Mouse (Mus musculus) neural tube, embryonic 11.5 days (tissue): ENCODE results near the gene Pdia5. TPM values are rescaled to one million over a fixed set of nuclear protein-coding genes. Genes with fewer than 3 reads are reported as not detected.

Experiments used
- ATAC-seq: fragments of 200-750 bp; cut with Nextera tagmentation; 2 replicates; pipeline ENCODE4 v1.8.0; 2017; ENCODE audit warnings: moderate number of reproducible peaks, mild to moderate bottlenecking, moderate TSS enrichment, moderate library complexity; ENCODE audit not compliant: insufficient read depth, low FRiP score, low TSS enrichment
- DNase-seq: peaks from one replicate; pipeline ENCODE4 v3.0.0-alpha.2; 2015; ENCODE audit warnings: low spot score
- H3K27ac ChIP-seq: fragments of 300-500 bp; sonication (generic); 2 replicates; pipeline ENCODE4 v1.5.1; 2014; ENCODE audit warnings: low read depth, mild to moderate bottlenecking, low read length
- H3K27me3 ChIP-seq: fragments of 300-500 bp; sonication (generic); 2 replicates; pipeline ENCODE4 v1.6.1; 2014; ENCODE audit warnings: mild to moderate bottlenecking, low read length, mixed read lengths; ENCODE audit not compliant: control insufficient read depth, insufficient read depth
- H3K36me3 ChIP-seq: fragments of 300-500 bp; sonication (generic); 2 replicates; pipeline ENCODE4 v1.6.1; 2014; ENCODE audit warnings: mild to moderate bottlenecking, low read length, moderate library complexity, mixed read lengths; ENCODE audit not compliant: control insufficient read depth, insufficient read depth
- H3K4me1 ChIP-seq: fragments of 300-500 bp; sonication (generic); 2 replicates; pipeline ENCODE4 v1.6.1; 2014; ENCODE audit warnings: low read length, mixed read lengths; ENCODE audit not compliant: control insufficient read depth, insufficient read depth
- H3K4me2 ChIP-seq: fragments of 300-500 bp; sonication (generic); 2 replicates; pipeline ENCODE4 v1.6.1; 2014; ENCODE audit warnings: low read depth, mild to moderate bottlenecking, moderate library complexity
- H3K4me3 ChIP-seq: fragments of 300-500 bp; sonication (generic); 2 replicates; pipeline ENCODE4 v1.5.1; 2014; ENCODE audit warnings: low read depth, low read length
- H3K9ac ChIP-seq: fragments of 300-500 bp; sonication (generic); 2 replicates; pipeline ENCODE4 v1.6.1; 2014; ENCODE audit warnings: mild to moderate bottlenecking, low read length
- H3K9me3 ChIP-seq: fragments of 300-500 bp; sonication (generic); 2 replicates; pipeline ENCODE4 v1.6.1; 2016; ENCODE audit warnings: low read length; ENCODE audit not compliant: control insufficient read depth
- WGBS: fragments of 180-500 bp; shearing (Covaris S2); extraction: QIAGEN DNeasy Blood & Tissue Kit; methylation state at CpG from one replicate; pipeline ENCODE4 v1.1.7; 2014; 5-methylcytosine and 5-hydroxymethylcytosine counted together
- polyA plus RNA-seq: library from polyadenylated mRNA; unstranded; fragments of >200 nt; fragmentation: Nextera tagmentation; extraction: Ambion mirVana; gene quantifications from 2 replicates; pipeline ENCODE4 v1.2.1, GENCODE M21; 2014

The Pdia5 gene
- polyA plus RNA-seq, 1 experiment from 2014 or later, result 14.2 TPM

DNA sequence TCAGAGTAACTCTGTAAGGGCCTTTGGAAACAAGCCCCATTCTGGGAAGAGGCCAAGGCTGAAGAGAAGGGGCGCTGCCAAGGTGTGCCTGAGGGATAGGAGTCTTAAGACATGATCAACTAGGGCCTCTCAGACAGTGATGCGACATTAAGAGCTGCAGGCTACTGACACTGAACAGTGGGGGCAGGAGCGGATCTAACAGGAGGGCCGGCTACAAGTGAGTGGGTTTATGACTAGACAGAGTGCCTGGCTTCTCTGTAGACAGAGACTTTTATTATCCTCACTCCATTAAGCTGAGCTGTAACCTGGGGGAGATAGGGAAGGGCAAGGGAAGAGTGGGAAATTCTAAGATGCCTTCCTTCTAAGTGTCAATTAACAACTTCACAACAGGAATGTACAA, 84.0 kb downstream of the Pdia5 start:
- no peaks in the 10 kb centered on the region for H3K36me3 ChIP-seq
- ATAC-seq (no peak), DNase-seq (no peak)
- no peak overlapping the region for H3K4me3 ChIP-seq
- no peaks in the 10 kb centered on the region for H3K27me3 ChIP-seq
- H3K27ac ChIP-seq, result no peak overlapping the region
- H3K9ac ChIP-seq, result no peak overlapping the region
- H3K4me1 ChIP-seq, result no peaks in the 10 kb centered on the region
- no peak overlapping the region for H3K4me2 ChIP-seq
- no peaks in the 10 kb centered on the region for H3K9me3 ChIP-seq
- 27% methylated on average over 4 of the region's 4 CpGs for WGBS

GRCm38 (mm10) chr16:35406166-35406565, 84.5 kb downstream of the Pdia5 start:
- no peak for DNase-seq
- no peaks in the 10 kb centered on the region for H3K27me3 ChIP-seq
- ATAC-seq, result no peak
- no peaks in the 10 kb centered on the region for H3K9me3 ChIP-seq
- no peak overlapping the region for H3K4me3 ChIP-seq
- 82% methylated on average over 4 of the region's 4 CpGs for WGBS
- no peak overlapping the region for H3K27ac ChIP-seq
- H3K36me3 ChIP-seq, result no peaks in the 10 kb centered on the region
- H3K4me2 ChIP-seq, result no peak overlapping the region
- H3K9ac ChIP-seq, result no peak overlapping the region
- H3K4me1 ChIP-seq, result no peaks in the 10 kb centered on the region

DNA sequence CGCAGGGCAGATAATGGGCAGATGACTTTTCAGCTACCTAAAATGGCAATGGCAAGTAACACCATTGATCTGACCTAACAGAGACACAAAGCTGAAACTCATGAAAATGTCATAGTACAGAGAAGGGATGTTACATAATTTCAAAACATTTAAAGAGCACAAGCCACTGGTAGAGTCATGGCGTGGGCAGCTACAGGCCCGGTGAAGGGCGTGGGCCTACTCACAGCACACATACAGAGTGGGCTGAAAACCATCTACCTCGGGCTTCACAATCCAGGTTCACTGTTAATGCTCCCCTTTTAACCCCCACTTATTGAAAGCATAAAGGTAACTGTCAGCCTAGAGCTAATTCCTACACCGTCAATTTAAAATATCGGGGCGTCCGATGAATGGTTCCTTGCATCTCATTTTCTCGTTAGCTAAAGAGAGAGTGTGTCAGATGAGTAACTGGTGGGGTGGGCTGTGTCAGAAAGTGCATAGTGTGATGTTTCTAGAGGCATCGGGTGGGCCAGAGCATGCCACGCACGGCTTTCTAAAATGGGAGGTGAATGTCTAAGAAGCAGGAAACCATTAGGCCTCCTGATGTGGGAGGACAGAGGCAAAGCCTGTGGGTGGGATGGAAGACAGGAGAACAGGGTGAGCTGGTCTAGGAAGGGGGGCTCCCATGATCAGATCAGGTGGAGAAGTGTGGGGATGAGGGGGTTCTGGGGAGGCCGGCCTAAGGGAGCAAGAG, 85.2 kb downstream of the Pdia5 start:
- Histone ChIP-seq H3K4me1 (no peaks in the 10 kb centered on the region), H3K4me2 (no peak overlapping the region), H3K4me3 (no peak overlapping the region), H3K36me3 (no peaks in the 10 kb centered on the region), H3K9ac (no peak overlapping the region), H3K27ac (no peak overlapping the region), H3K27me3 (no peaks in the 10 kb centered on the region), H3K9me3 (no peaks in the 10 kb centered on the region)
- WGBS, result 95% methylated on average over 14 of the region's 14 CpGs
- no peak for DNase-seq
- ATAC-seq, result no peak

- no peak for ATAC-seq
- Histone ChIP-seq H3K4me2 (no peak overlapping the region), H3K9ac (no peak overlapping the region), H3K4me3 (no peak overlapping the region), H3K27me3 (no peaks in the 10 kb centered on the region), H3K36me3 (no peaks in the 10 kb centered on the region), H3K27ac (no peak overlapping the region), H3K9me3 (no peaks in the 10 kb centered on the region), H3K4me1 (no peaks in the 10 kb centered on the region)
- no peak for DNase-seq
- WGBS, result 59% methylated on average over 5 of the region's 5 CpGs
Measured at GRCm38 (mm10) chr16:35404864-35405263, 85.8 kb downstream of the Pdia5 start.

- DNase-seq (no peak), ATAC-seq (no peak)
- 83% methylated on average over 8 of the region's 8 CpGs for WGBS
- no peak overlapping the region for H3K4me3 ChIP-seq
- H3K4me1 ChIP-seq, result no peaks in the 10 kb centered on the region
- no peaks in the 10 kb centered on the region for H3K36me3 ChIP-seq
- H3K9ac ChIP-seq, result no peak overlapping the region
- no peaks in the 10 kb centered on the region for H3K27me3 ChIP-seq
- H3K4me2 ChIP-seq, result no peak overlapping the region
- no peak overlapping the region for H3K27ac ChIP-seq
- no peaks in the 10 kb centered on the region for H3K9me3 ChIP-seq
Measured at GRCm38 (mm10) chr16:35403891-35404290, 86.8 kb downstream of the Pdia5 start.

- Histone ChIP-seq H3K36me3 (no peaks in the 10 kb centered on the region), H3K4me3 (no peak overlapping the region), H3K4me1 (no peaks in the 10 kb centered on the region), H3K27me3 (no peaks in the 10 kb centered on the region), H3K9ac (no peak overlapping the region), H3K27ac (no peak overlapping the region), H3K4me2 (no peak overlapping the region), H3K9me3 (no peaks in the 10 kb centered on the region)
- ATAC-seq, result no peak
- no peak for DNase-seq
- WGBS, result 96% methylated on average over 9 of the region's 9 CpGs
Measured at GRCm38 (mm10) chr16:35403356-35403755, 87.3 kb downstream of the Pdia5 start.

DNA sequence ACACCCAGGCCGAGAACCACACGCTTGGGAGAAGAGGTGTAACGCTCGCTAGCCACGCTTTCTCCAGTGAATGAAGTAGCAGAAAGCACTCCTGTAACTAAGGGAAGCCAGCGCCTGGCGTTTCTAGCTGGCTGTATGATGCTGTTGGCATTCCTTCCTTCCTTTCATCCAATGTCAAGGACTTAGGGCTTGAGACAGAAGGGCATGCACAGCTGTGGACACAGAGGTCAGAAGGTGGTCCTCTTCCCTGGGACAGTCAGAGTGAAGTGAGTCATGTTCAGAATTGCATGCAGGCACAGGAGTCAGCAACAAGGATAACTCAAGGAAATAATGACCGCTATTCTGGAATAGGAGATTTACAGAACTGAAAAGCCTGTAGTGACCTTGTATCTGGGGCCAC, 97.9 kb downstream of the Pdia5 start:
- H3K27me3 ChIP-seq, result no peaks in the 10 kb centered on the region
- peaks cover 4% of the 10 kb centered on the region; the same call in 1 of the 2 replicates for H3K36me3 ChIP-seq
- no peak for ATAC-seq
- no peak for DNase-seq
- H3K9ac ChIP-seq, result no peak overlapping the region
- H3K9me3 ChIP-seq, result no peaks in the 10 kb centered on the region
- no peaks in the 10 kb centered on the region for H3K4me1 ChIP-seq
- no peak overlapping the region for H3K4me2 ChIP-seq
- 89% methylated on average over 8 of the region's 8 CpGs for WGBS
- H3K4me3 ChIP-seq, result no peak overlapping the region
- H3K27ac ChIP-seq, result no peak overlapping the region

GRCm38 (mm10) chr16:35385654-35386053, 105.0 kb downstream of the Pdia5 start:
- WGBS, result 91% methylated on average over 3 of the region's 3 CpGs
- Histone ChIP-seq H3K9me3 (no peaks in the 10 kb centered on the region), H3K27ac (no peak overlapping the region), H3K4me1 (no peaks in the 10 kb centered on the region), H3K4me2 (no peak overlapping the region), H3K9ac (no peak overlapping the region), H3K36me3 (no peaks in the 10 kb centered on the region), H3K27me3 (no peaks in the 10 kb centered on the region), H3K4me3 (no peak overlapping the region)
- DNase-seq (no peak), ATAC-seq (no peak)

GRCm38 (mm10) chr16:35380048-35380447, 110.6 kb downstream of the Pdia5 start:
- H3K27ac ChIP-seq, result no peak overlapping the region
- no peaks in the 10 kb centered on the region for H3K9me3 ChIP-seq
- no peak overlapping the region for H3K4me3 ChIP-seq
- H3K9ac ChIP-seq, result no peak overlapping the region
- no peak overlapping the region for H3K4me2 ChIP-seq
- H3K27me3 ChIP-seq, result no peaks in the 10 kb centered on the region
- no peak for DNase-seq
- no peaks in the 10 kb centered on the region for H3K36me3 ChIP-seq
- no peak for ATAC-seq
- 79% methylated on average over 9 of the region's 9 CpGs for WGBS
- H3K4me1 ChIP-seq, result no peaks in the 10 kb centered on the region
